Mouse (Mus musculus): Measurements from ENCODE around the gene Actr6.

Actr6 gene

GRCm38 (mm10) chr10:89732001-89732794 lies at the start of gene Actr6:
Actr6 (minus strand) TSS chr10:89732295.
- DNase-seq (ENCODE audit: low read depth, low spot score), result peak; percentile 98

- DNase-seq (ENCODE audit: low read depth, low spot score), result peak; percentile 54
Observed at GRCm38 (mm10) chr10:89776029-89776428, 43.9 kb upstream of the Actr6 start.

- DNase-seq (ENCODE audit: low read depth, low spot score), result no peak
Observed at GRCm38 (mm10) chr10:89771894-89772293, 39.8 kb upstream of the Actr6 start.

- no peak for DNase-seq (ENCODE audit: low read depth, low spot score)
Observed at GRCm38 (mm10) chr10:89769096-89769495, 37.0 kb upstream of the Actr6 start.

- DNase-seq (ENCODE audit: low read depth, low spot score), result no peak
Observed at GRCm38 (mm10) chr10:89768352-89769020, 36.4 kb upstream of the Actr6 start.

GRCm38 (mm10) chr10:89765790-89766714 lies 34.0 kb upstream of the Actr6 start:
- DNase-seq (ENCODE audit: low read depth, low spot score), result no peak

- no peak for DNase-seq (ENCODE audit: low read depth, low spot score)
Observed at GRCm38 (mm10) chr10:89764457-89765121, 32.5 kb upstream of the Actr6 start.

- DNase-seq (ENCODE audit: low read depth, low spot score), result no peak
Observed at GRCm38 (mm10) chr10:89760772-89761171, 28.7 kb upstream of the Actr6 start.

- no peak for DNase-seq (ENCODE audit: low read depth, low spot score)
Observed at GRCm38 (mm10) chr10:89755231-89755630, 23.1 kb upstream of the Actr6 start.

- no peak for DNase-seq (ENCODE audit: low read depth, low spot score)
Observed at GRCm38 (mm10) chr10:89751069-89751468, 19.0 kb upstream of the Actr6 start.

GRCm38 (mm10) chr10:89748619-89749018 lies 16.5 kb upstream of the Actr6 start:
- no peak for DNase-seq (ENCODE audit: low read depth, low spot score)

- DNase-seq (ENCODE audit: low read depth, low spot score), result no peak
Observed at GRCm38 (mm10) chr10:89747911-89748310, 15.8 kb upstream of the Actr6 start.

GRCm38 (mm10) chr10:89747221-89747905 lies 15.3 kb upstream of the Actr6 start:
- DNase-seq (ENCODE audit: low read depth, low spot score), result peak; percentile 35

GRCm38 (mm10) chr10:89746581-89746980 lies 14.5 kb upstream of the Actr6 start:
- no peak for DNase-seq (ENCODE audit: low read depth, low spot score)

- peak; percentile 57 for DNase-seq (ENCODE audit: low read depth, low spot score)
Observed at GRCm38 (mm10) chr10:89745666-89746020, 13.5 kb upstream of the Actr6 start.

- DNase-seq (ENCODE audit: low read depth, low spot score), result peak; percentile 96
Observed at GRCm38 (mm10) chr10:89744871-89745665, 13.0 kb upstream of the Actr6 start, which contains the start of gene Uhrf1bp1l. Uhrf1bp1l (plus strand) TSS chr10:89744991.

- DNase-seq (ENCODE audit: low read depth, low spot score), result no peak
Observed at GRCm38 (mm10) chr10:89744341-89744740, 12.2 kb upstream of the Actr6 start.

- no peak for DNase-seq (ENCODE audit: low read depth, low spot score)
Observed at GRCm38 (mm10) chr10:89743266-89743665, 11.2 kb upstream of the Actr6 start.

GRCm38 (mm10) chr10:89740995-89741394 lies 8.9 kb upstream of the Actr6 start:
- DNase-seq (ENCODE audit: low read depth, low spot score), result no peak

- DNase-seq (ENCODE audit: low read depth, low spot score), result no peak
Observed at GRCm38 (mm10) chr10:89739703-89740102, 7.6 kb upstream of the Actr6 start.

Measured in brain, adult 2 months (tissue).